Mouse (Mus musculus): Measurements from ENCODE around the gene Cckbr. TPM values are rescaled to one million over a fixed set of nuclear protein-coding genes. Genes with fewer than 3 reads are reported as not detected.
"Not testable (repeated sequence)": the region's sequence is repeated elsewhere in the genome, so short reads cannot be mapped to it uniquely, and the experiment has no call there.

Cckbr gene
- polyA plus RNA-seq, 1 experiment from 2014 or later, result not detected

GRCm38 (mm10) chr7:105434798-105435197, 9.3 kb downstream of the Cckbr start:
- ChIA-PET CTCF (no interaction called here), POLR2A (interaction anchor here (0.8 kb wide), 1 partner anchor 13 kb away, joined by 3 read pairs; no protein-coding TSS in a partner anchor)
- no peak for TF ChIP-seq CTCF (IDR thresholded peaks at IDR 0.05)
- no peaks in the 10 kb centered on the region for H3K27me3 ChIP-seq
- DNase-seq (ENCODE audit: low read depth, low spot score) (no peak), ATAC-seq (no peak)
- in situ Hi-C loops (cut with MboI; ENCODE audit: low pct_unique_long_range_greater_than_20kb), result no loop called here

DNA sequence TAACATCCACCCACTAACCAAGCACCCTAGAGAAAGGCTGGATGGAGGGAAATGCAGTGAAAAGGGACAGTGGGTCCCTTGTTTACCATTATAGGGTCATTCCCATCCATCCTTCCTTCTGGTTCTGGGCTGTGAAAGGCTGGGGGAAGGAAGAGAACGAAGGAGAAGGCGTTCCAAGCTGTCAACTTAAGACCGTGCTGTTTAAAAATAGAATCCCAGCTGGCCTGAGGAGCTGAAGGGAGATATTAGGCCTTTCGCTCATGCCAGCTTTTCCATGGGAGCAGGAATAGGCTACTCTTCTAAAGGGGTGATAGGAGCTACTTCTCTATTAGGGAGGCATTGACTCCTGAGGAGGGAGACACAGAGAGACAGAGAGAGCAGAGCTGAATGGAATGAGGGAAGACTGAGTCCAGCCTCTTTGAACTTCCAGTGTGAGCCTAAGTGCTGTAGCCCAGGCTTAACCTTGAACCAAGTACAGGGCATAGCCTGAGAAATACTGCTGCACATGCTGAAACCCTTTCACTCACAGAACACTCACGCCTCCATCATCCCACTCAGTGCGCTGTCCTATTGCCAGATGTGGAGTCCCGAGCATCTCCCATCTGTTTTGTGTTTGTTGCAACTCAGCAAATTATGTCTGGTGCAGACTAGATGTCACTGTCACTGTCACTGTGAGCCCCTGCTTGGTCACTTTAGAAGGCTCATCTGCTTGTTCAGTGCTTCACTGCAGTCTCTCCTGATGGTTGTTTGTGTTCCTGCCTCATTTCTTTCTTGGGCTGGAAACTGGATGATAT, 12.6 kb downstream of the Cckbr start:
- H3K27me3 ChIP-seq, result no peaks in the 10 kb centered on the region
- in situ Hi-C loops (cut with MboI; ENCODE audit: low pct_unique_long_range_greater_than_20kb), result no loop called here
- POLR2A ChIA-PET, result no interaction called here
- ATAC-seq (no peak), DNase-seq (ENCODE audit: low read depth, low spot score) (no peak)
- CTCF ChIA-PET, result interaction anchor here (1.3 kb wide), 1 partner anchor 40 kb away, joined by 3 read pairs; no protein-coding TSS in a partner anchor
- TF ChIP-seq CTCF (IDR thresholded peaks at IDR 0.05), result no peak

- TF ChIP-seq CTCF (IDR thresholded peaks at IDR 0.05), result no peak
- no peak for ATAC-seq
- in situ Hi-C loops (cut with MboI; ENCODE audit: low pct_unique_long_range_greater_than_20kb), result no loop called here
- CTCF ChIA-PET, result no interaction called here
- POLR2A ChIA-PET, result no interaction called here
- H3K27me3 ChIP-seq, result no peaks in the 10 kb centered on the region
- DNase-seq (ENCODE audit: low read depth, low spot score), result no peak
Observed at GRCm38 (mm10) chr7:105441426-105441825, 15.9 kb downstream of the Cckbr start.

- DNase-seq (ENCODE audit: low read depth, low spot score) (no peak), ATAC-seq (no peak)
- no peak for TF ChIP-seq CTCF (IDR thresholded peaks at IDR 0.05)
- CTCF ChIA-PET, result interaction anchor here (1.8 kb wide), 1 partner anchor 33 kb away, joined by 5 read pairs; no protein-coding TSS in a partner anchor
- no peaks in the 10 kb centered on the region for H3K27me3 ChIP-seq
- POLR2A ChIA-PET, result no interaction called here
- in situ Hi-C loops (cut with MboI; ENCODE audit: low pct_unique_long_range_greater_than_20kb), result no loop called here
Observed at GRCm38 (mm10) chr7:105445076-105445475, 19.5 kb downstream of the Cckbr start.

DNA sequence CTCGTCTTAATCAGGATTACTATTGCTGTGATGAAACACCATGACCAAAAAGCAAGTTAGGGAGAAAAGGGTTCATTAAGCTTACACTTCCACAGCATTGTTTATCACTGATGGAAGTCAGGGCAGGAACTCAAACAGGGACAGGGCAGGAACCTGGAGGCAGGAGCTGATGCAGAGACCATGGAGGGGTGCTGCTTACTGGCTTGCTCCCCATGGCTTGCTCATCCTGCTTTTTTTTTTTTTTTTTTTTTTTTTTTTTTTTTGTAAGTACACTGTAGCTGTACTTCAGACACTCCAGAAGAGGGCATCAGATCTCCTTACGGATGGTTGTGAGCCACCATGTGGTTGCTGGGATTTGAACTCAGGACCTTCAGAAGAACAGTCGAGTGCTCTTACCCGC, 27.8 kb downstream of the Cckbr start:
- in situ Hi-C loops (cut with MboI; ENCODE audit: low pct_unique_long_range_greater_than_20kb); CTCF ChIA-PET; ATAC-seq; POLR2A ChIA-PET; H3K27me3 ChIP-seq; DNase-seq (ENCODE audit: low read depth, low spot score): not testable (repeated sequence)

GRCm38 (mm10) chr7:105458546-105458945, 33.0 kb downstream of the Cckbr start:
- CTCF ChIA-PET, result interaction anchor here (0.7 to 1.2 kb wide), 2 partner anchors 19 to 592 kb away, joined by 3 to 4 read pairs; no protein-coding TSS in a partner anchor
- in situ Hi-C loops (cut with MboI; ENCODE audit: low pct_unique_long_range_greater_than_20kb), result no loop called here
- no peak for DNase-seq (ENCODE audit: low read depth, low spot score)

DNA sequence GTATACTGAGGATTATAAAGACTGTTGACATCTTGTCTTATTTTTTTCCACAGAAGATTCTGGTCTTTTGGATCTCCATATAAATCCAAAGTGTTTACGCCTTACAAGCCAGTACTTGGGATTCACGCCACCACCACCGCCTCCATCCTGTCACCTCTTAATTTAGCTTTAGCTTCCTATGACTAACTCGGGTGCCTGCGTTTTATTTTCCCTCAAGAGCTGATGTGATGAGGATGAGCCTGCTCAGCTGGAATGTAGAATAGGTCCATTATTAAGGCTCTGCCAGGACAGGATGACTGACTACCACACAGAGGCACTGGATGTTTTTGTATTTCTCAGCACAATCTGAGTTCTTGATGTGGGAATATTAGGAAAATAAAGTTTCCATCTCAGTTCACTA, 40.0 kb downstream of the Cckbr start:
- ATAC-seq, result peak; percentile 51
- H3K27me3 ChIP-seq; in situ Hi-C loops (cut with MboI; ENCODE audit: low pct_unique_long_range_greater_than_20kb); DNase-seq (ENCODE audit: low read depth, low spot score); POLR2A ChIA-PET: not testable (repeated sequence)
- CTCF ChIA-PET, result interaction anchor here (1.6 to 2.0 kb wide), 3 partner anchors 10 to 54 kb away, joined by 5 to 8 read pairs (median 8); no protein-coding TSS in a partner anchor

More at GRCm38 (mm10) chr7:105458546-105458945, 33.0 kb downstream of the Cckbr start:
- no peak for TF ChIP-seq CTCF (IDR thresholded peaks at IDR 0.05)
- no peak for ATAC-seq
- H3K27me3 ChIP-seq, result no peaks in the 10 kb centered on the region
- POLR2A ChIA-PET, result interaction anchor here (0.7 kb wide), 1 partner anchor 9 kb away, joined by 3 read pairs; no protein-coding TSS in a partner anchor

GRCm38 (mm10) chr7:105472607-105473006, 47.1 kb downstream of the Cckbr start:
- ChIA-PET POLR2A (no interaction called here), CTCF (no interaction called here)
- in situ Hi-C loops (cut with MboI; ENCODE audit: low pct_unique_long_range_greater_than_20kb), result loop anchor here (5.0 kb wide), 1 partner anchor 50 kb away; no protein-coding TSS in a partner anchor
- no peak for DNase-seq (ENCODE audit: low read depth, low spot score)
- no peak for ATAC-seq
- no peaks in the 10 kb centered on the region for H3K27me3 ChIP-seq
- TF ChIP-seq CTCF (IDR thresholded peaks at IDR 0.05), result peak; percentile 11

DNA sequence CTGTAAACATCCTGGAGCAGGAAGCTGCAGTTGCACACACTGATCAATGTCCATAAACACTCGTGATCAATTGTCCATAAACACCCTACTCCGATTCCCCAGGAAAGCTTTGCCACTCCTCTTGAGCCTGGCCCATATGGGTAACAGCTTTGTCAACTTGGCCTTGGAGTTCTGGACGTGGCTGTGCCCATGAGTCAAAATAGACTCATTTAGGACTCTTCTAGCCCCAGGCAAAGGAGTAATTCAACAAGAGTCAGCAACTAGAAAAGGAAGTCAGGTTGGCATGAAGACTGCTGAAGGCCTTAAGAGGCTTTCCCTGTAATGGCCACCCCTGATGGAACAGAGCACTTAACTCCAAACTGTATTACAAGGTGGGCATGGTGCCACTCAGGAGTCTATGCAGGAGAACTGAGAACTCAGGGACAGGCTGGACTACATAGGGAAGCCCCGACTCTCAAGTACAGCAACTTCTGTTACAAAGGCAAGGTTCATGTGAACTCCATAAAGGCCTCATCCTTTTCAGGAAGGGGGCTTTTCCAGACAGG, 49.3 kb downstream of the Cckbr start:
- no peak for TF ChIP-seq CTCF (IDR thresholded peaks at IDR 0.05)
- ATAC-seq (no peak), DNase-seq (ENCODE audit: low read depth, low spot score) (no peak)
- no peaks in the 10 kb centered on the region for H3K27me3 ChIP-seq
- POLR2A ChIA-PET, result no interaction called here
- in situ Hi-C loops (cut with MboI; ENCODE audit: low pct_unique_long_range_greater_than_20kb), result loop anchor here (5.0 kb wide), 1 partner anchor 53 kb away; no protein-coding TSS in a partner anchor
- CTCF ChIA-PET, result interaction anchor here (1.2 kb wide), 1 partner anchor 14 kb away, joined by 3 read pairs; no protein-coding TSS in a partner anchor

DNA sequence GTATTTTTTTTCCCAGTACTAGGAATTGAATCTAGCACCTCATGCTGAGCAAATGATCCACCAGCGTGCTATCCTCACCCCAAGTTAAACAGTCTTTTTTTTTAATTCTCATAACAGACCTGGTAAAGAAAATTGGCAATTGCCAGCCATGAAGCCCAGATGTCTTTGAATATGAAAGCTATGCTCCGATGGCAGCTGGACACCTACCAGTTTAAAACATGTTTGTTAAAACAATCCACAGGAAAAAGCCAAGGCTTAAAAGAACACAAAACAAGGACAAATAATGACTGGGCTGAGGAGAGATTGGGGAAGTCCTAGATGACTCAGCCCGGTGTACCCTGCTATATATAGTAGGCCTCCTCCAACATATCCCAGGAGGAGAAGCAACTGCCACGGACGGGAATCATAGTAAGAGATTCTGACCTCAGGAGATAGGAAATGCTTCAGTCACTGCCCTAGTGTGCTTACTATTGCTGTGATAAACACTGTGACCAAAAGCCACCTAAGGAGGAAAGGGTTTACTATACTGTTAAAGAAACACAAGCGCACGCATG, 49.9 kb downstream of the Cckbr start:
- ChIA-PET CTCF (no interaction called here), POLR2A (no interaction called here)
- H3K27me3 ChIP-seq, result no peaks in the 10 kb centered on the region
- DNase-seq (ENCODE audit: low read depth, low spot score), result no peak
- in situ Hi-C loops (cut with MboI; ENCODE audit: low pct_unique_long_range_greater_than_20kb), result no loop called here
- no peak for ATAC-seq
- TF ChIP-seq CTCF (IDR thresholded peaks at IDR 0.05), result no peak
